Mouse (Mus musculus) heart, postnatal 0 days (tissue): ENCODE data around the gene Tbx20.

ENCODE experiments used
- CTCF ChIP-seq: IDR thresholded peaks from 2 replicates; pipeline ENCODE4 v1.5.1; 2016; ENCODE audit warnings: antibody characterized with exemption, control low read depth, low read depth
- EP300 ChIP-seq: IDR thresholded peaks from 2 replicates; pipeline ENCODE4 v1.6.1; 2016; ENCODE audit warnings: antibody characterized with exemption, low read depth

DNA sequence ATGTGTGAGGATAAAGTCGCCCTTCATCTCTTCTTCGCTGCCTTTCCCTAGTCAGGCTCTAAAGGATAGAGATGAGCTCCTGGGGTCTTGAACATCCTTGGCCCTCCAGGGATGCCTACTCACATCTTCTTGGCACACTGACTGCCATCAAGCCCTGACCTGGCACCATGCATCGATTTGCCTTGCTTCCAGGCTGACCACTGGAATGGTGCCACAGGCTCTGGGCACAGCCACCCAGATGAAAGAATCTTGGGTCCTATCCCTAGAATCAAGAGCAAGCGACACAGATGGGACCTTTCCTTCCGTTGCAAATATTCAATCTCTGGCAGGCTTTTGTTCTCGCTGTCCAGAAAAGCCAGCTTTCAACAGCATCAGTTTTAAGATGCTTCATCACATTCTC is 38.4 kb upstream of the Tbx20 start:
- TF ChIP-seq CTCF (no peak), EP300 (no peak)
